Mouse (Mus musculus): Measurements from ENCODE around the gene Tmem232. TPM values are rescaled to one million over a fixed set of nuclear protein-coding genes. Genes with fewer than 3 reads are reported as not detected.
"Not testable (repeated sequence)": the region's sequence is repeated elsewhere in the genome, so short reads cannot be mapped to it uniquely, and the experiment has no call there.

The Tmem232 gene
- total RNA-seq, 1 experiment from 2014 or later, result not detected

- no peak for ATAC-seq (replicated peaks; ENCODE audit: low read depth, poor library complexity, severe bottlenecking)
Measured at GRCm38 (mm10) chr17:65250261-65250660, 290.3 kb downstream of the Tmem232 start.

- no peak for ATAC-seq (replicated peaks; ENCODE audit: low read depth, poor library complexity, severe bottlenecking)
Measured at GRCm38 (mm10) chr17:65243716-65244115, 296.9 kb downstream of the Tmem232 start.

GRCm38 (mm10) chr17:65225347-65225916, 315.1 kb downstream of the Tmem232 start:
- ATAC-seq (replicated peaks; ENCODE audit: low read depth, poor library complexity, severe bottlenecking), result no peak

GRCm38 (mm10) chr17:65221687-65222086, 318.9 kb downstream of the Tmem232 start:
- ATAC-seq (replicated peaks; ENCODE audit: low read depth, poor library complexity, severe bottlenecking), result not testable (repeated sequence)

Other genes starting within 250 kb of the Tmem232 start
- gene Vapa, start 72.8 kb upstream of the Tmem232 start, total RNA-seq (2017), result 57.9 and 68.4 TPM in 2 replicates
- gene Txndc2, start 101.4 kb upstream of the Tmem232 start, total RNA-seq (2017), result not detected in 2 replicates
- 45.9 and 56.4 TPM in 2 replicates for gene Rab31, start 232.0 kb upstream of the Tmem232 start, total RNA-seq (2017)
- 53.1 and 60.4 TPM in 2 replicates for gene Ppp4r1, start 241.8 kb upstream of the Tmem232 start, total RNA-seq (2017)

Data from common myeloid progenitor, adult 5-6 weeks (primary cell).